Mouse (Mus musculus) ES-E14 (cell line): ENCODE measurements at regions not wholly inside any gene's neighbourhood (a gene's known extent, or its start where the extent isn't known, plus 50 kb on each side); places are given as distances from the start of the nearest gene placed in this dataset.

Source experiments
- CHD2 ChIP-seq: IDR thresholded peaks from 2 replicates; pipeline ENCODE4 v1.6.1; 2014; ENCODE audit warnings: mild to moderate bottlenecking, low read depth, low read length, inconsistent platforms
- HCFC1 ChIP-seq: IDR thresholded peaks from 2 replicates; pipeline ENCODE4 v1.6.1; 2012; ENCODE audit warnings: low read length, inconsistent platforms, borderline replicate concordance; ENCODE audit not compliant: insufficient read depth
- MAFK ChIP-seq: IDR thresholded peaks from 2 replicates; pipeline ENCODE4 v1.6.1; 2014; ENCODE audit warnings: mild to moderate bottlenecking, low read depth, low read length, inconsistent platforms; ENCODE audit not compliant: insufficient read depth
- ZC3H11A ChIP-seq: IDR thresholded peaks from 2 replicates; pipeline ENCODE4 v1.6.1; 2012; ENCODE audit warnings: low read depth, mild to moderate bottlenecking, inconsistent platforms, low read length, borderline replicate concordance

DNA sequence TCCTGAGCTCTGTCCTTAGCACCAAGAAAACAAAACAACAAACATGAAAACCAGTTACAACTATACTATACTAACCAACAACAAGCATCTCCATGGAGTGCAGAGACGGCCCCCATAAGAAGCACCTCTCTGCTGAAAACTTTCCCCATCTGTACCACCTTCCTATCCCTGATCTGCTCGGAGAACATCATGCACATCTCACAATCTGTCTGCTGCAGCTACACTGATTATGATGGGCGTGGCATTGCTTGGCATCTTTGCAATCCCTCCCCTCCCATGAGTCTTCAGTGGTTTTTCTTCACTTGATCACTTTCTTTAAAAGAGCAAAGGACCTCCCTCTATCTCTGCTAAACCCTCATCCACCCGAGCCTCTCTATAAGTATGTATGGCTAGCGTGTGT, 55.5 kb upstream of the Lta4h start:
- TF ChIP-seq CHD2 (no peak), ZC3H11A (no peak), HCFC1 (no peak), MAFK (no peak)
